Mouse (Mus musculus) limb, embryonic 11.5 days (tissue): ENCODE data around the gene Slc25a19. TPM values are rescaled to one million over a fixed set of nuclear protein-coding genes. Genes with fewer than 3 reads are reported as not detected.

ENCODE experiments used
- ATAC-seq: fragments of 200-750 bp; cut with Nextera tagmentation; 2 replicates; pipeline ENCODE4 v1.8.0; 2017; ENCODE audit warnings: low read depth; ENCODE audit not compliant: insufficient number of reproducible peaks, low FRiP score, low TSS enrichment
- DNase-seq: peaks from one replicate; pipeline ENCODE4 v3.0.0-alpha.2; 2015; ENCODE audit warnings: low spot score
- H3K27ac ChIP-seq: fragments of 300-500 bp; sonication (generic); replicated peaks from 2 replicates; pipeline ENCODE4 v1.5.1; 2014; ENCODE audit warnings: low read depth, mild to moderate bottlenecking, low read length
- H3K27me3 ChIP-seq: fragments of 300-500 bp; sonication (generic); 2 replicates; pipeline ENCODE4 v1.6.1; 2014; ENCODE audit warnings: mild to moderate bottlenecking, low read length, mixed read lengths; ENCODE audit not compliant: control insufficient read depth, insufficient read depth
- H3K36me3 ChIP-seq: fragments of 300-500 bp; sonication (generic); 2 replicates; pipeline ENCODE4 v1.6.1; 2014; ENCODE audit warnings: mild to moderate bottlenecking, low read length, moderate library complexity, mixed read lengths; ENCODE audit not compliant: control insufficient read depth, insufficient read depth
- H3K4me1 ChIP-seq: fragments of 300-500 bp; sonication (generic); 2 replicates; pipeline ENCODE4 v1.6.1; 2014; ENCODE audit warnings: low read length, mixed read lengths; ENCODE audit not compliant: control insufficient read depth, insufficient read depth
- H3K4me2 ChIP-seq: fragments of 300-500 bp; sonication (generic); 2 replicates; pipeline ENCODE4 v1.6.1; 2014; ENCODE audit warnings: low read depth, mild to moderate bottlenecking, moderate library complexity; ENCODE audit not compliant: severe bottlenecking
- H3K4me3 ChIP-seq: fragments of 300-500 bp; sonication (generic); 2 replicates; pipeline ENCODE4 v1.5.1; 2014; ENCODE audit warnings: low read depth, low read length
- H3K9ac ChIP-seq: fragments of 300-500 bp; sonication (generic); 2 replicates; pipeline ENCODE4 v1.6.1; 2014; ENCODE audit warnings: mild to moderate bottlenecking, low read length
- H3K9me3 ChIP-seq: fragments of 300-500 bp; sonication (generic); 2 replicates; pipeline ENCODE4 v1.6.1; 2016; ENCODE audit warnings: low read length; ENCODE audit not compliant: control insufficient read depth
- WGBS: fragments of 180-500 bp; shearing (Covaris S2); extraction: QIAGEN DNeasy Blood & Tissue Kit; methylation state at CpG from one replicate; pipeline ENCODE4 v1.1.7; 2014; 5-methylcytosine and 5-hydroxymethylcytosine counted together
- polyA plus RNA-seq: library from polyadenylated mRNA; unstranded; fragments of >200 nt; fragmentation: Nextera tagmentation; extraction: Ambion mirVana; gene quantifications from 2 replicates; pipeline ENCODE4 v1.2.1, GENCODE M21; 2014

The Slc25a19 gene
- 30.3 and 32.6 TPM in 2 replicates for polyA plus RNA-seq

DNA sequence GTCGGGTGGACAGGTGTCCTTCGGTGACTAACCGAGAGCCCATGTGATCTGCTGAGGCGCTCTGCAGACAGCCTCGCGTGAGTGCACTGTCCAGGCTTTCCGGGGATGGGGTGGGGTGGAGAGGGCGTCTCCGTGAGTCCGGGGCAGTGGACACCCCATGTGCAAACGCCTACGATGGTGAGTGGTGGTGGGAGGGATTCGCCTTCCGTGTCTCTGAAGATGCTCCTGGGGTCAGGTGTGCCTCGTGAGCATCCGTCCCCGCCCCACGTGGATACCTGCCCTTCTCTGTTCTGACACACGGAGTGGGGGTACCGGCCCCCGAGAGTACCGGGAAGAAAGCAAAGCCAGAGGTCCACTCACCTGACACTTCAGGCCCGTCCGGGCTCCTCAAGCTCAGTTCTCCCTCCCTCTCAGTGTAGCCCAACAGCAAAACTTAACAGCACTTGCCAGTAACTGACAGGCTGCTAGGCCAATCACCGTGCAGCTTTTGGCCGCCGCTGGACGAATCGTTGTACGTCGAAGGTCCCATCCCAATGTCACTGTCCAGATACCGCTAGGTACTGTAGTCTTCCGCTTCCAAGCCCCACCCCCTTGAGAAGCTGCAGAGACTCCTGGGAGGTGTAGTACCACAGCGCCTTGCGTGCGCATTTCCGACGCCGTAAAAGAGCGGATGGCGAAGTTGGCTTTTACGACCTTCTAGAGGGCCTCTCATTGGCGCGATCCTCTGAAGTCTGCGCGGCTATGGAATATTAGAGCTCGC lies at the start of gene Slc25a19:
Gene Slc25a19, minus strand, starts transcription at position 591 of the 760 bp plus-strand sequence.
- H3K27ac ChIP-seq, result no peak within 1 kb of the TSS
- no peaks in the 10 kb centered on the region for H3K36me3 ChIP-seq
- under 1% methylated on average over 47 of the region's 47 CpGs for WGBS
- no peaks in the 10 kb centered on the region for H3K27me3 ChIP-seq
- no peaks in the 10 kb centered on the region for H3K4me1 ChIP-seq
- peak; percentile 98 for DNase-seq
- peak within 1 kb of the TSS; percentile 23; the same call in 1 of the 2 replicates for H3K9ac ChIP-seq
- H3K4me2 ChIP-seq, result peak within 1 kb of the TSS; percentile 76
- H3K4me3 ChIP-seq, result peak within 1 kb of the TSS; percentile 56
- ATAC-seq, result peak; percentile 98
- no peaks in the 10 kb centered on the region for H3K9me3 ChIP-seq

GRCm38 (mm10) chr11:115677511-115677910 lies 49.4 kb upstream of the Slc25a19 start:
- Histone ChIP-seq H3K36me3 (peaks cover 2% of the 10 kb centered on the region; the same call in 1 of the 2 replicates), H3K27me3 (no peaks in the 10 kb centered on the region), H3K4me3 (no peak overlapping the region), H3K4me2 (no peak overlapping the region), H3K4me1 (no peaks in the 10 kb centered on the region), H3K9me3 (no peaks in the 10 kb centered on the region), H3K9ac (no peak overlapping the region), H3K27ac (no peak overlapping the region)
- DNase-seq, result no peak
- 79% methylated on average over 3 of the region's 3 CpGs for WGBS
- no peak for ATAC-seq

GRCm38 (mm10) chr11:115676738-115677137 lies 48.6 kb upstream of the Slc25a19 start:
- Histone ChIP-seq H3K27ac (no peak overlapping the region), H3K4me1 (no peaks in the 10 kb centered on the region), H3K9ac (no peak overlapping the region), H3K9me3 (no peaks in the 10 kb centered on the region), H3K27me3 (no peaks in the 10 kb centered on the region), H3K4me3 (no peak overlapping the region), H3K36me3 (no peaks in the 10 kb centered on the region), H3K4me2 (no peak overlapping the region)
- no peak for ATAC-seq
- DNase-seq, result no peak
- 94% methylated on average over 8 of the region's 8 CpGs for WGBS

DNA sequence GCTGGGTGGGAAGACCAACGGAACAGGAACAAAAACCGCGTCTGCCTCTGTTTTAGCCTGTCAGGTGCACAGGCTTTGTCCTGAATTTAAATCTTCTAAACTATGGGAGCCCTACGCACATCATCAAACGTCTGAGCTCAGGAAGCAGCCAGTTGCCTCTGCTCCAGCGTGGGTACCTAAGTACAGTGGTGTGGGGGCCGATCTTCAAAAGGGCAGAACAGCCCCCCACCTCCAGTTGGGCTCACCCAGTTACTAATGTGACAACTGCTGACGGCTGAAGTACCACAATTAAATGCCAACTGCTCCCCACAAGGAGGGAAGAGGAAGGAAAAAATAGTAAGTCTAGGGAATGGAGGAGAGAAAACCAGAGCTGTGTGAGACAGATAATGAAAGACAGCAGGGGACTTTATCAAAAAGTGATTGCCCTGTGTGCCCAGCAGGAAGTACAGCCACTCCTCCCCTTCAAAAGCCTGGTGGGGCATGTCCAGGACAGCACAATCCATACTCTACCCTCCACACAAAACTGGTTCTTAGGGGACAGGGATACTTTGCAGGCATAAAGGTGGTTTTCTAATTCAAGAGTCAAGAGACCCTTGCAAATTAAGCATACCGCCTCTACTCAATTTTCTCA lies 46.3 kb upstream of the Slc25a19 start:
- Histone ChIP-seq H3K27ac (no peak overlapping the region), H3K4me3 (no peak overlapping the region), H3K27me3 (no peaks in the 10 kb centered on the region), H3K9me3 (no peaks in the 10 kb centered on the region), H3K4me1 (peaks cover 14% of the 10 kb centered on the region), H3K36me3 (no peaks in the 10 kb centered on the region), H3K4me2 (no peak overlapping the region), H3K9ac (no peak overlapping the region)
- DNase-seq (no peak), ATAC-seq (no peak)
- 75% methylated on average over 9 of the region's 9 CpGs for WGBS

- Histone ChIP-seq H3K4me1 (peaks cover 14% of the 10 kb centered on the region), H3K27me3 (no peaks in the 10 kb centered on the region), H3K4me3 (no peak overlapping the region), H3K4me2 (no peak overlapping the region), H3K27ac (no peak overlapping the region), H3K9me3 (no peaks in the 10 kb centered on the region), H3K36me3 (no peaks in the 10 kb centered on the region), H3K9ac (no peak overlapping the region)
- DNase-seq, result no peak
- ATAC-seq, result no peak
- WGBS, result 93% methylated on average over 9 of the region's 9 CpGs
Observed at GRCm38 (mm10) chr11:115673471-115674234, 45.6 kb upstream of the Slc25a19 start.

DNA sequence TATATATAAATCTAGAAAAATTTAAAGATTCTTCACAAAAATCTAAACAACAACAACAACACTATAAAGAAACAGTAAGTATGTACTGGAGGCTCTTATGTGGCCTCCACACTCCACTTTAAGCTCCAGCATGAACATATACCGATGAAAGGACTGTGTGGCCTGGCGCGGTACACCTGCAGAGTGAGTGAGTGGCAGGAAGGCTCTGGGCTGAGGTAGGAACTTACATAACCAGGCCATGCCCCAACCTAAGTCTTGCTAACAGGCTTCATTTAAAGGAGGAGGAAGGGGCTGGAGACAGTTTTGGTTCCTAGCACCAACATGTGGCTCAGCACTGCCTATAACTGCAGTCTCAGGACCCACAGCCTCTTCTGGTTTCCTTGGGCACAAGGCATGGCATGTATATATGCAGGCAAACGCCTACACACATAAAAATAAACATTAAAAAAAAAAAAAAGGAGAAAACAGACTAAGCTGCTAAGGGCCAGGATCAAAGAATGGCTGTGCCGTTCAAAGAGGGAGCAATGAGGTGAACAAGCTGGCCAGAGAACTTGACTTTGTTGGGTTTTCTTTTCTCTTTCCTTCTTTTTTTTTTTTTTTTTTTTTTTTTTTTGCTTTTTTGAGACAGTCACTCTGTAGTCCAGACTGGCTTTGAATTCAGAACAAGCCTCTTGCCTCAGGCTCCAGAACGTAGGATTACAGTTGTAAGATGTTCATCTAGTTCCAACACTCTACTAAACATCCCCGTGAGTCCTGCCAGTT lies 44.3 kb upstream of the Slc25a19 start:
- no peak overlapping the region for H3K9ac ChIP-seq
- H3K4me1 ChIP-seq, result peaks cover 14% of the 10 kb centered on the region
- H3K27me3 ChIP-seq, result no peaks in the 10 kb centered on the region
- DNase-seq (no peak), ATAC-seq (no peak)
- H3K36me3 ChIP-seq, result no peaks in the 10 kb centered on the region
- H3K4me2 ChIP-seq, result no peak overlapping the region
- no peak overlapping the region for H3K27ac ChIP-seq
- no peaks in the 10 kb centered on the region for H3K9me3 ChIP-seq
- no peak overlapping the region for H3K4me3 ChIP-seq
- WGBS, result 88% methylated on average over 7 of the region's 7 CpGs

DNA sequence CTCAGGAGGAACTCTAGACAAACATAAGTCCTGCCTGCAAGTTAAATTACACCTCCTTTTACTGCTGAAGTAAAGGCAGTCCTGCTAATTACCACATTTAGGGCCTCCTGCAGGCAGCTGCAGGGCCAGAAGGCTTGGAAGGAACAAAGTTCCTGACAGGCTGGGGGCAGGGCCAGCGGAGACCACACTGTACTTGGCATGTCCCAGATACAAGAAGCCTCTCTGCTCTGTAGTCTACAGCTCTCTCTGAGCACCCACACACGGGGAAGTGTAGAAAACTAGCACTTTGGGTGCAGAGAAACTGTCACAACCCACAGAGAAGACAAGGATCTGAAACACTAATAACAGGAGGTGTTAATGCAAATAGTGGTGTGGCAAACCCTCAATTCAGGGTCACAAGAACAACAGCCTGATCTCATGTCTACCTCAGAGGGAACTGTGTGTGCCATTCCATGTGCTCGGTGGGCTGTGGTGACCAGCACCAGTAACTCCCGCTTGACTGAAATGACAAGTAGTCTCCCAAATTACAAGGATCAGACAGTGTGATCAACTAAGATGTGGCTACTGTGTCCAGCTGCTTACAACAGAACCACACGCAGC lies 42.5 kb upstream of the Slc25a19 start:
- H3K4me3 ChIP-seq, result no peak overlapping the region
- 18% methylated on average over 5 of the region's 5 CpGs for WGBS
- H3K27me3 ChIP-seq, result no peaks in the 10 kb centered on the region
- ATAC-seq (no peak), DNase-seq (peak; percentile 56)
- no peak overlapping the region for H3K27ac ChIP-seq
- H3K4me2 ChIP-seq, result no peak overlapping the region
- H3K9me3 ChIP-seq, result no peaks in the 10 kb centered on the region
- H3K4me1 ChIP-seq, result peaks cover 14% of the 10 kb centered on the region
- H3K36me3 ChIP-seq, result no peaks in the 10 kb centered on the region
- peak overlapping the region; percentile 35; the same call in 1 of the 2 replicates for H3K9ac ChIP-seq
